Mouse (Mus musculus): ENCODE data around the gene Xylb. TPM values are rescaled to one million over a fixed set of nuclear protein-coding genes. Genes with fewer than 3 reads are reported as not detected.

Gene Xylb
- polyA plus RNA-seq (2016; fragmentation: Nextera tagmentation; extraction: Ambion mirVana) = 1.6 and 2.4 TPM in 2 replicates

DNA sequence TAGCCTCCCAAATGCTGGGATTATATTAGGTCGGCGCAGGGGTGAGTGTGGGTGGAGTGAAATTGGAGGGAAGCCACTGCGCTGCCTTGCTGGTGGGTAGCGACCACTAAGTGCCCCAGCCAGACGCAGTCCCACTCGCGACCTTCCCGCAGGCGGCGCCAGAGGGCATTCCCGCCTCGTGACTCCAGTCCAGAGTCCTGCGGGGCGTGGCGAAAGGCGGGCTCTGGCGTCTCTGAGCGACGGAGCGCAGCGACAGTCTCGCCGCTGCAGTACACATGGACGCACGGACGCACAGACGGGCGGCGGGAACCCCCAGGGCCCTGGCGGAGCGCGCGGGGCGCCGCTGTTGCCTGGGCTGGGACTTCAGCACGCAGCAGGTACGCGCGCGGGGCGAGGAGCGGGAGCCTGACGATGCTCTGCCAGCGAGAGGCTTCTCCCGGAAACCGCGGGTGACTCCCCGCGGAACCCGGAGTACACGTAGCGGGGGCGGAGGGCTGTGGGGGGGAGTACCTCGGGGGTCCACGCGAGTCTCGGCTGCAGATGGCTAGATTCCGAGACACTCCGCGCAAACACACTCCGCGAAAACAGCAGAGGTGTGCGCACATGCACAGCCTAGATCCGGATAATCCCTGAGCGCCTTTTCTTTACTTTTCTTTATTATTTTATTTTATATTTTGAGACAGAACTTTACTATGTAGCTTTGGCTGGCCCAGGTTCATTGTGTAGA, at the start of gene Xylb:
Xylb (plus strand) TSS at position 51 of the 727 bp plus-strand sequence.
- ATAC-seq (ENCODE audit: insufficient number of reproducible peaks, low FRiP score) = peak; percentile 82
- Histone ChIP-seq H3K4me3 (peak within 1 kb of the TSS; percentile 70), H3K4me1 (replicated peaks) (peaks cover 4% of the 10 kb centered on the region), H3K9ac (peak within 1 kb of the TSS; percentile 82), H3K27me3 (replicated peaks) (no peaks in the 10 kb centered on the region; the same call in 1 of the 2 replicates), H3K4me2 (peak within 1 kb of the TSS; percentile 97), H3K27ac (ENCODE audit: poor library complexity, severe bottlenecking) (no peak within 1 kb of the TSS), H3K36me3 (no peaks in the 10 kb centered on the region), H3K9me3 (replicated peaks) (no peaks in the 10 kb centered on the region)
- 4% methylated on average over 65 of the region's 65 CpGs for WGBS

DNA sequence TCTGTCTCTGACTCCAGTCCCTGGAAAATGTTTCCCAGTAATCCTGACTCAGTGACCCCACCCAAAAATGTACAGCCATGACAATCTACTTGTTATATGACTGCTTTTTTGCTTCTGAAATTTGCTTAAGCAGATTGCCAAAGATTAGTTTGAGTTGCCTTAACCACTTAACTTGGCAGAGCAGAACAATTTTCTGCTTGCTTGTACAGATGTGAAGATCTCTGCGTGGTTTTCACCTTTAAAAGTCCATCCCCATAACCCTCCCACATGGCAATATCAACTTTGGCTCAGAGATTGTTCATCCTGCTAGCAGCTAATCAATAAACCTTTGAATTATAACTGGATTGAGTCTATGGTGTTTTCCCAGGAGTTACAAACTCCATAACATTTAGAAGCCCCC, 48.1 kb upstream of the Xylb start:
- 95% methylated on average over 1 of the region's 1 CpGs for WGBS
- H3K27ac ChIP-seq (ENCODE audit: poor library complexity, severe bottlenecking) = no peak overlapping the region

DNA sequence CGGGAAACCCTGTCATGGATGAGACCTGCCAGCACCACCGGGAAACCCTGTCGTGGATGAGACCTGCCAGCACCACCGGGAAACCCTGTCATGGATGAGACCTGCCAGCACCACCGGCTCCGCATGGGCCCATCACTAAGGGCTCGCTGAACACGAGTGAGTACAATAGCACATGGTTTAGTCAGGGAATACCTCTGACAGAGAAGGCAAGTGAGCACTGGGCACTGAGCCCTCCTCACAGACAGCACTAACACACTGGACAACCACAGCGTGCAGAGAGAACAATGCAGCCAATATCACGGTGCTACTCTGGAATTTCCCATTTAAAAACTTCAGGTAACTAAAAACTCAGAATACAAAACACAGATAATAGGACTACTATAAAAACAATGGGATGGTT, 44.1 kb upstream of the Xylb start:
- WGBS = 79% methylated on average over 10 of the region's 10 CpGs
- Histone ChIP-seq H3K9ac (no peak overlapping the region), H3K4me1 (replicated peaks) (peaks cover 26% of the 10 kb centered on the region), H3K27me3 (replicated peaks) (no peaks in the 10 kb centered on the region), H3K4me2 (no peak overlapping the region), H3K9me3 (replicated peaks) (no peaks in the 10 kb centered on the region), H3K4me3 (no peak overlapping the region), H3K36me3 (peaks cover under 1% of the 10 kb centered on the region; the same call in 1 of the 2 replicates), H3K27ac (ENCODE audit: poor library complexity, severe bottlenecking) (no peak overlapping the region)
- ATAC-seq (ENCODE audit: insufficient number of reproducible peaks, low FRiP score) = no peak

More for the DNA sequence above, 48.1 kb upstream of the Xylb start:
- Histone ChIP-seq H3K27me3 (replicated peaks) (no peaks in the 10 kb centered on the region), H3K36me3 (peaks cover 3% of the 10 kb centered on the region; the same call in 1 of the 2 replicates), H3K4me1 (replicated peaks) (peaks cover 27% of the 10 kb centered on the region), H3K4me2 (no peak overlapping the region), H3K9me3 (replicated peaks) (no peaks in the 10 kb centered on the region), H3K9ac (no peak overlapping the region), H3K4me3 (no peak overlapping the region)
- ATAC-seq (ENCODE audit: insufficient number of reproducible peaks, low FRiP score) = no peak

DNA sequence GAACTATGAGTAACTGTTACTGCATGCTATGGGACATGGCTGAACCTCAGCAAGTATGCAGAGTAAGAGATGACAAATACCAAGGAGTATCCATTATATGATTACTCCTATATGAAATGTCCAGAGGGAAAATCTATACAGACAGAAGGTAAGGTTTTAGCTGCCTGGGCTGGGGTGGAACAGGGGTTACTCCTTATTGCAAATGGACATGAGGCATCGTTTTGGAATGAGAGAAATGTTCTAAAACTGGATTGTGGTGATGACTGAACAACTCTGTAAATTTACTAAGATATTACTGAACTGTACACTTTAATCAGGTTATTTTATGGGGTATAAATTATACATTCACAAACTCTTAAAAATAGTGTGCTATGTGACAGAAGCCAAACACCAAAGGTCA, 38.3 kb upstream of the Xylb start:
- peaks cover 3% of the 10 kb centered on the region; the same call in 1 of the 2 replicates for H3K36me3 ChIP-seq
- H3K4me2 ChIP-seq = no peak overlapping the region
- H3K9me3 ChIP-seq (replicated peaks) = no peaks in the 10 kb centered on the region
- ATAC-seq (ENCODE audit: insufficient number of reproducible peaks, low FRiP score) = no peak
- WGBS = 92% methylated on average over 1 of the region's 1 CpGs
- no peaks in the 10 kb centered on the region for H3K27me3 ChIP-seq (replicated peaks)
- no peak overlapping the region for H3K27ac ChIP-seq (ENCODE audit: poor library complexity, severe bottlenecking)
- H3K4me1 ChIP-seq (replicated peaks) = peaks cover 22% of the 10 kb centered on the region
- no peak overlapping the region for H3K4me3 ChIP-seq
- no peak overlapping the region for H3K9ac ChIP-seq

DNA sequence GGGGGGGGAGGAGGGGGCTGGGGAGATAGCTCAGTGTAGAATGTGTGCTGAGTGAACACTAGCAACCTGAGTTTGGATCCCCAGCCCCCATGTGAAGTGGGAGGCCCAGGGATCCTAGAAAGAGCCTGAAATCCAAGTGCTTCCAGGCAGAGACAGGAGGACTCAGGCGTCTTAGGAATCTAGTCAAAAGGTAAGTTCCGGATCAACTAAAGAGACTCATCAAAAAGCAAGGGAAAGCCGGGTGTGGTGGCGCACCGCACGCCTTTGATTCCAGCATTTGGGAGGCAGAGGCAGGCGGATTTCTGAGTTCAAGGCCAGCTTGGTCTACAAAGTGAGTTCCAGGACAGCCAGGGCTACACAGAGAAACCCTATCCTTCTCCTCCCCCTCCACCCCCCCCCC, 36.7 kb upstream of the Xylb start:
- WGBS = 80% methylated on average over 7 of the region's 7 CpGs
- Histone ChIP-seq H3K36me3 (peaks cover 3% of the 10 kb centered on the region; the same call in 1 of the 2 replicates), H3K27ac (ENCODE audit: poor library complexity, severe bottlenecking) (no peak overlapping the region), H3K4me2 (peak overlapping the region; percentile 96), H3K27me3 (replicated peaks) (no peaks in the 10 kb centered on the region), H3K4me1 (replicated peaks) (peaks cover 19% of the 10 kb centered on the region), H3K9me3 (replicated peaks) (no peaks in the 10 kb centered on the region), H3K4me3 (no peak overlapping the region; the same call in 1 of the 2 replicates), H3K9ac (no peak overlapping the region)
- ATAC-seq (ENCODE audit: insufficient number of reproducible peaks, low FRiP score) = no peak

DNA sequence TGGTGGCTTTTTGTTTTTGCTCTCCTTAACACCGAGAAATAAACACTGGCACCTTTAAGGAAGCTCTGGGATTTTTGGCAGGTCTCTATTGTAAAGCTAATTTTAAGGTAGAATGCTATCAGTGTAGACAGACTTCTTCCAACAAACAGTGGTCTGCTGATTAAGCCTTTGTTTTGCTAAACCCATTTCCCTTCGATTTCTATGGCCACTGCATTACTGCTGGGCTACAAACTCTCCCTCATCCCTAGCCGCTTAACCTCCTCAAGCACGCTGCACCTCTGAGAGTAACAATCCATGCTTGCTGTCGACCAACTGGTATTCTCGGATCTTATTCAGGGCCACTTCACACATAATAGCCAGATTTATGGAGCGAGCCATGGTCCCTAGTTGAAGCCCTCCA, 36.2 kb upstream of the Xylb start:
- H3K27ac ChIP-seq (ENCODE audit: poor library complexity, severe bottlenecking) = no peak overlapping the region

DNA sequence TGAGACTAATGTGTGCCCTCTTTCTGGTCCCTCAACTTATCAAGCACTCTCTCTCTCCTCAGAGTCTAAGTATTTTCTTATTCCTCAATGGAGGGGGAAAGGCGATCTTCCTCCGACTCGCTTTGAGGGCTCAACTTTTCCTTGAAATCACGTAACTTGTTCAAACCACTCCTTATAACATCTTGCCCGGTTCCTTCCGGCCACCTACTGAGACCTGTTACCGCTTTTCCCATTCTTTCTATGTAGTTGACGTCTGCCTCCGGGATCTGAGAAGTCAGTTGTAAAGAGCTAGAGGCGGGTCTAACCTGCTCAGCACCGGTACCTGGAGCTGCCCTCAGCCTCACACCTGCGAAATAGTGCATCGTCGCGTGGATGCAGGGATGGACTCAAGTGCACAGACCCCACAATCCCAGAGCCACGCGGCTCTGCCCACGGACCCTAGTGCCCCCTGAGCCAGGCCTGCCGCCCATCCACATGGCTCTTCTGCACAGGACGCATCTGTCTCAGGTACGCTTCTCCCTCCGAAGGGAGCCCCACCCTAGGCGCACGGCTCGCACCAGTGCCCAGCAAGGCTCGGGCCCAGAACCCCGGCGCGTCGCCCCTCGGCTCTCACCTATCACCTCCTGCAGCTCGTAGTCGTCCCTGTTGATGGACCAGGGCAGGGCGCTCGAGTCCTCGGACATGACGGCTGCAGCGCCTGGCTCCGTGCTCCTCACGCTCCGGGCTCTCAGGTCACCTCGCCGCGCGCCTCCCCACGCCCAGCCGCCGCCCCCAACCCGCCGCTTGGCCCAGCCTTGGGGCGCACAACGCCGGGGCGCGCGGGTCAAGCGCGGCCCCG, 35.6 kb upstream of the Xylb start:
- Histone ChIP-seq H3K9me3 (replicated peaks) (no peaks in the 10 kb centered on the region), H3K9ac (peak overlapping the region; percentile 91), H3K36me3 (peaks cover 3% of the 10 kb centered on the region; the same call in 1 of the 2 replicates), H3K4me2 (peak overlapping the region; percentile 96), H3K4me3 (peak overlapping the region; percentile 93), H3K27me3 (replicated peaks) (no peaks in the 10 kb centered on the region), H3K27ac (ENCODE audit: poor library complexity, severe bottlenecking) (peak overlapping the region; percentile 90), H3K4me1 (replicated peaks) (peaks cover 19% of the 10 kb centered on the region)
- under 1% methylated on average over 59 of the region's 59 CpGs for WGBS
- peak; percentile 23 for ATAC-seq (ENCODE audit: insufficient number of reproducible peaks, low FRiP score)

More for the DNA sequence above, 36.2 kb upstream of the Xylb start:
- peak overlapping the region; percentile 91 for H3K9ac ChIP-seq
- no peaks in the 10 kb centered on the region for H3K27me3 ChIP-seq (replicated peaks)
- H3K4me3 ChIP-seq = peak overlapping the region; percentile 93
- H3K4me2 ChIP-seq = peak overlapping the region; percentile 96
- H3K4me1 ChIP-seq (replicated peaks) = peaks cover 19% of the 10 kb centered on the region
- no peak for ATAC-seq (ENCODE audit: insufficient number of reproducible peaks, low FRiP score)
- 10% methylated on average over 7 of the region's 7 CpGs for WGBS
- H3K36me3 ChIP-seq = peaks cover 3% of the 10 kb centered on the region; the same call in 1 of the 2 replicates
- H3K9me3 ChIP-seq (replicated peaks) = no peaks in the 10 kb centered on the region

DNA sequence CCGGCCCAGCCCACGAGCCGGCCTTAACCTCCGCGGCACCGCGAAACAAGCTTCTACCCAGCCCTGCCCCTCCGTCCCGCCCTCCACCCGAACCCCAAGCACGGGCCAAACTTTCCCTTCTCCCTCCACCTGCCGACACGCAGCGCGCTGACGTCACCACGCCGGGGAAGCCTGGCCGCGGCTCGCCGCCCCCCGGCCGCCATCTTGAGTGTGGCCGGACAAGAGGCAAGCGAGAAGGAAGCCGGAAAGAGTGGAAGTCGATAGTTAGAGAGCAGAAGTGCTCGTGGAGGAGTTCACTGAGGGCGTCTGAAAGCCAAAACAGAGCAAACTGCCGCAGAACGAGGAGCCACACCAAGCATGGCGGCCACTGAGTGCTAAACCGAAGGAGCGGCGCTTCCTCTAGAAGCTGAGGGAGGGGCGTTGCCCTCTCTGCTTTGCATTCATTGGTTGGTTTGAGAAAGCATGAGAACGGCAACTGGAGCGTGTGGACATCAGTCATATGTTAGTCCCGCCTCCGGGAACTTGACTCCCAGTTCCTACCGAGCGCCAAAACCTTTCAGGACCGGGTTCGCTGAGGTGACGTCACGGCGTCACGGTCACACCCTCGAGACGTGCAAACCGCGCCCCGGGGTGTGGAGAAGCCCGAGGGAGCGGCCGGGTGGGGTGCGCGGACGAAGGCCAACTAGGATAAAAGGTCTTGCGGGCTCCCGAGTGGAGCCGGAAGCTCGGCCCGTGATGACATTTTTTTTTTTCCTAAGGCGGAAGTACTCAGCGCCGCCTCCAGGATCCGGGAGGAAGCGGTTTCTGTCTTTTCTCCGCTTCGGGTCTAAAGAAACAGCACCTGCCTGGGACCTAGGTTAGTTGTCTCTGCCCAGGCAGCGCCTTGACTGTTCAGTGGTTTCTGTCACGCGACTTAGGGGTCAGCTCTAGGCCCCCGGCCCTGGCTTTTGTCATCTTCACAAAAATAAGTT, 34.6 kb upstream of the Xylb start, which contains the start of gene Oxsr1:
Oxsr1 (minus strand) TSS at position 139 of the 971 bp plus-strand sequence.
- peak within 1 kb of the TSS; percentile 91 for H3K9ac ChIP-seq
- peak within 1 kb of the TSS; percentile 96 for H3K4me2 ChIP-seq
- peak within 1 kb of the TSS; percentile 93 for H3K4me3 ChIP-seq
- under 1% methylated on average over 76 of the region's 76 CpGs for WGBS
- peaks cover 3% of the 10 kb centered on the region; the same call in 1 of the 2 replicates for H3K36me3 ChIP-seq
- H3K9me3 ChIP-seq (replicated peaks) = no peaks in the 10 kb centered on the region
- H3K27me3 ChIP-seq (replicated peaks) = no peaks in the 10 kb centered on the region
- peak within 1 kb of the TSS; percentile 94 for H3K27ac ChIP-seq (ENCODE audit: poor library complexity, severe bottlenecking)
- H3K4me1 ChIP-seq (replicated peaks) = peaks cover 19% of the 10 kb centered on the region
- ATAC-seq (ENCODE audit: insufficient number of reproducible peaks, low FRiP score) = peak; percentile 97

DNA sequence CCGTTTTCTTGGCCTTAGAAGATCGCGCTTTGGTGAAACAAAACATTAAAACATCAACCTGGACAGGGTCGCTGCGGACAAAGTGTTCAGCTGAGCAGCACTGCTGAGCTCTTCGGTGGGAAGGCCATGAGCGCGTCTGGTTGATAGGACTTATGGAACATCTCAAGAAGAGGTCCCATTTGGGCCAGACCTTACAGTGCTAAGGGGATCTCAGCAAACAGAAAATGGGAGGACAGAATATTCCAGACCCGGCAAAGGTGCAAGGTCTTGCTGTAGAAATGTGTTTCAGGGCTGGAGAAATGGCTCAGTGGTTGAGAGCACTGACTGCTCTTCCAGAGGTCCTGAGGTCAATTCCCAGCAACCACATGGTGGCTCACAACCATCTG, 33.9 kb upstream of the Xylb start:
- H3K27ac ChIP-seq (ENCODE audit: poor library complexity, severe bottlenecking) = peak overlapping the region; percentile 94
- H3K27me3 ChIP-seq (replicated peaks) = no peaks in the 10 kb centered on the region
- H3K9ac ChIP-seq = peak overlapping the region; percentile 73
- no peaks in the 10 kb centered on the region for H3K9me3 ChIP-seq (replicated peaks)
- 7% methylated on average over 9 of the region's 9 CpGs for WGBS
- H3K4me2 ChIP-seq = peak overlapping the region; percentile 96
- no peak for ATAC-seq (ENCODE audit: insufficient number of reproducible peaks, low FRiP score)
- peaks cover 19% of the 10 kb centered on the region for H3K4me1 ChIP-seq (replicated peaks)
- peak overlapping the region; percentile 93 for H3K4me3 ChIP-seq
- peaks cover 1% of the 10 kb centered on the region; the same call in 1 of the 2 replicates for H3K36me3 ChIP-seq

DNA sequence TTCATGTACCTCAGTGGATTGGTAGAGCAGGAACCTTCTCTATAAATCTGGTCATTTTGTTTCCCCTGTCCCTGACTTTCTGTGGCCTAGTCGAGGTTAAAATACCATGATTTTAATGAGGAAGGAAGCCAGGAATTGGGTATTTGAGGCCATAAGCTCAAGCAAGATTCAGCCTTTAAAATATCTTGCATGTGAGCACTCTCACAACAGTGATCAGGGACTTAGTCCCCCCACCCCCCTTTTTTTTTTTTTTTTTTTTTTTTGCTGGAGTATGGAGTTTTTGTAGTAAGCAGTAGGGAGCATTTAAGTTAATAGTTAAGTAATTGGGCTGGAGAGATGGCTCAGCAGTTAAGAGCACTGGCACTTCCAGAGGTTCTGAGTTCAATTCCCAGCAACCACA, 33.1 kb upstream of the Xylb start:
- no peak overlapping the region for H3K4me2 ChIP-seq
- H3K4me1 ChIP-seq (replicated peaks) = peaks cover 19% of the 10 kb centered on the region
- H3K4me3 ChIP-seq = no peak overlapping the region
- no peak overlapping the region for H3K9ac ChIP-seq
- no peak overlapping the region for H3K27ac ChIP-seq (ENCODE audit: poor library complexity, severe bottlenecking)
- H3K9me3 ChIP-seq (replicated peaks) = no peaks in the 10 kb centered on the region
- WGBS = 76% methylated on average over 1 of the region's 1 CpGs
- no peak for ATAC-seq (ENCODE audit: insufficient number of reproducible peaks, low FRiP score)
- no peaks in the 10 kb centered on the region for H3K27me3 ChIP-seq (replicated peaks)
- H3K36me3 ChIP-seq = no peaks in the 10 kb centered on the region
